Mouse (Mus musculus) heart, postnatal 0 days (tissue): ENCODE data around the gene Retreg1. TPM values are rescaled to one million over a fixed set of nuclear protein-coding genes. Genes with fewer than 3 reads are reported as not detected.

Experiments
- ATAC-seq: fragments of 200-750 bp; cut with Nextera tagmentation; 2 replicates; pipeline ENCODE4 v1.8.0; 2017; ENCODE audit warnings: low read depth, moderate number of reproducible peaks, moderate library complexity; ENCODE audit not compliant: insufficient read depth
- DNase-seq: peaks from one replicate; pipeline ENCODE4 v3.0.0-alpha.2; 2016; ENCODE audit warnings: low spot score
- H3K27ac ChIP-seq: fragments of 300-500 bp; sonication (generic); 2 replicates; pipeline ENCODE4 v1.5.1; 2014; ENCODE audit warnings: low read depth, mild to moderate bottlenecking
- H3K27me3 ChIP-seq: fragments of 300-500 bp; sonication (generic); 2 replicates; pipeline ENCODE4 v1.6.1; 2014; ENCODE audit warnings: low read length, mixed read lengths; ENCODE audit not compliant: control insufficient read depth, insufficient read depth
- H3K36me3 ChIP-seq: fragments of 300-500 bp; sonication (generic); replicated peaks from 2 replicates; pipeline ENCODE4 v1.6.1; 2014; ENCODE audit warnings: low read length, mixed read lengths; ENCODE audit not compliant: control insufficient read depth, insufficient read depth
- H3K4me1 ChIP-seq: fragments of 300-500 bp; sonication (generic); 2 replicates; pipeline ENCODE4 v1.6.1; 2014; ENCODE audit warnings: antibody characterized with exemption; ENCODE audit not compliant: control insufficient read depth, insufficient read depth
- H3K4me2 ChIP-seq: fragments of 300-500 bp; sonication (generic); 2 replicates; pipeline ENCODE4 v1.6.1; 2014; ENCODE audit warnings: low read depth, mild to moderate bottlenecking, low read length, moderate library complexity
- H3K4me3 ChIP-seq: fragments of 300-500 bp; sonication (generic); 2 replicates; pipeline ENCODE4 v1.5.1; 2014; ENCODE audit warnings: low read depth, low read length
- H3K9ac ChIP-seq: fragments of 300-500 bp; sonication (generic); replicated peaks from 2 replicates; pipeline ENCODE4 v1.6.1; 2014; ENCODE audit warnings: low read depth, low read length, mixed read lengths
- H3K9me3 ChIP-seq: fragments of 300-500 bp; sonication (generic); replicated peaks from 2 replicates; pipeline ENCODE4 v1.6.1; 2016; ENCODE audit warnings: low read length; ENCODE audit not compliant: control insufficient read depth
- CTCF ChIP-seq: IDR thresholded peaks from 2 replicates; pipeline ENCODE4 v1.5.1; 2016; ENCODE audit warnings: antibody characterized with exemption, control low read depth, low read depth
- EP300 ChIP-seq: IDR thresholded peaks from 2 replicates; pipeline ENCODE4 v1.6.1; 2016; ENCODE audit warnings: antibody characterized with exemption, low read depth
- WGBS: fragments of 180-500 bp; shearing (Covaris S2); extraction: QIAGEN DNeasy Blood & Tissue Kit; methylation state at CpG from one replicate; pipeline ENCODE4 v1.1.7; 2014; 5-methylcytosine and 5-hydroxymethylcytosine counted together
- polyA plus RNA-seq: library from polyadenylated mRNA; unstranded; fragments of >200 nt; fragmentation: Nextera tagmentation; extraction: Ambion mirVana; gene quantifications from 2 replicates; pipeline ENCODE4 v1.2.1, GENCODE M21; 2015
- total RNA-seq: library from RNA; depleted of rRNA; stranded (reverse); fragments of >200 nt; gene quantifications from 2 replicates; pipeline ENCODE4 v1.2.3, GENCODE M21; 2014; ENCODE audit warnings: low replicate concordance

The Retreg1 gene
- total and polyA plus RNA-seq, 2 experiments from 2014 or later, result 141 to 157 TPM

- no peak for DNase-seq
- peaks cover 77% of the 10 kb centered on the region for H3K36me3 ChIP-seq
- ATAC-seq, result no peak
These were observed 36.1 kb upstream of the Retreg1 start for GRCm38 (mm10) chr15:25806878-25807277.

GRCm38 (mm10) chr15:25808677-25809460 lies 34.1 kb upstream of the Retreg1 start:
- Histone ChIP-seq H3K36me3 (peaks cover 67% of the 10 kb centered on the region), H3K4me3 (no peak overlapping the region), H3K4me1 (no peaks in the 10 kb centered on the region), H3K9me3 (no peaks in the 10 kb centered on the region), H3K27ac (no peak overlapping the region), H3K9ac (no peak overlapping the region), H3K4me2 (no peak overlapping the region), H3K27me3 (no peaks in the 10 kb centered on the region)
- ATAC-seq (no peak), DNase-seq (no peak)
- TF ChIP-seq EP300, result no peak
- TF ChIP-seq CTCF, result no peak
- WGBS, result 87% methylated on average over 20 of the region's 20 CpGs

More at GRCm38 (mm10) chr15:25806878-25807277, 36.1 kb upstream of the Retreg1 start:
- TF ChIP-seq CTCF (no peak), EP300 (no peak)
- H3K4me2 ChIP-seq, result no peak overlapping the region
- no peaks in the 10 kb centered on the region for H3K4me1 ChIP-seq
- no peaks in the 10 kb centered on the region for H3K27me3 ChIP-seq
- H3K9ac ChIP-seq, result no peak overlapping the region
- H3K27ac ChIP-seq, result no peak overlapping the region
- no peak overlapping the region for H3K4me3 ChIP-seq
- H3K9me3 ChIP-seq, result no peaks in the 10 kb centered on the region
- WGBS, result 93% methylated on average over 9 of the region's 9 CpGs

GRCm38 (mm10) chr15:25809669-25810068 lies 33.3 kb upstream of the Retreg1 start:
- H3K9ac ChIP-seq, result no peak overlapping the region
- H3K4me2 ChIP-seq, result no peak overlapping the region
- no peak overlapping the region for H3K27ac ChIP-seq
- ATAC-seq (no peak), DNase-seq (no peak)
- no peak overlapping the region for H3K4me3 ChIP-seq
- 43% methylated on average over 6 of the region's 6 CpGs for WGBS
- H3K36me3 ChIP-seq, result peaks cover 62% of the 10 kb centered on the region
- no peaks in the 10 kb centered on the region for H3K27me3 ChIP-seq
- no peaks in the 10 kb centered on the region for H3K4me1 ChIP-seq
- TF ChIP-seq CTCF, result no peak
- TF ChIP-seq EP300, result no peak
- 0 out of 2 replicates have a peak, but pooled peaks cover 2% of the 10 kb centered on the region for H3K9me3 ChIP-seq

GRCm38 (mm10) chr15:25811834-25812250 lies 31.1 kb upstream of the Retreg1 start:
- 61% methylated on average over 11 of the region's 11 CpGs for WGBS
- no peak overlapping the region for H3K9ac ChIP-seq
- peak overlapping the region; percentile 29 for H3K4me2 ChIP-seq

GRCm38 (mm10) chr15:25812479-25812878 lies 30.5 kb upstream of the Retreg1 start:
- no peak for ATAC-seq
- Histone ChIP-seq H3K36me3 (peaks cover 46% of the 10 kb centered on the region), H3K9ac (no peak overlapping the region), H3K27ac (no peak overlapping the region), H3K27me3 (no peaks in the 10 kb centered on the region), H3K4me1 (no peaks in the 10 kb centered on the region), H3K9me3 (peaks cover 11% of the 10 kb centered on the region), H3K4me3 (no peak overlapping the region), H3K4me2 (peak overlapping the region; percentile 29)
- 60% methylated on average over 12 of the region's 12 CpGs for WGBS
- DNase-seq, result no peak
- no peak for TF ChIP-seq EP300
- no peak for TF ChIP-seq CTCF

More at GRCm38 (mm10) chr15:25811834-25812250, 31.1 kb upstream of the Retreg1 start:
- Histone ChIP-seq H3K36me3 (peaks cover 52% of the 10 kb centered on the region), H3K27ac (no peak overlapping the region), H3K9me3 (peaks cover 11% of the 10 kb centered on the region), H3K4me3 (no peak overlapping the region), H3K4me1 (no peaks in the 10 kb centered on the region), H3K27me3 (no peaks in the 10 kb centered on the region)
- no peak for TF ChIP-seq EP300
- peak; percentile 53 for TF ChIP-seq CTCF
- peak; percentile 34 for DNase-seq
- no peak for ATAC-seq

- 83% methylated on average over 3 of the region's 3 CpGs for WGBS
- Histone ChIP-seq H3K27me3 (no peaks in the 10 kb centered on the region), H3K4me2 (no peak overlapping the region), H3K9ac (no peak overlapping the region), H3K4me1 (no peaks in the 10 kb centered on the region), H3K4me3 (no peak overlapping the region), H3K36me3 (peaks cover 28% of the 10 kb centered on the region), H3K9me3 (peaks cover 11% of the 10 kb centered on the region), H3K27ac (no peak overlapping the region)
- ATAC-seq (no peak), DNase-seq (no peak)
- no peak for TF ChIP-seq EP300
These were observed 28.4 kb upstream of the Retreg1 start for GRCm38 (mm10) chr15:25814535-25814934.
